Mouse (Mus musculus) brain, embryonic 14.5 days (tissue): ENCODE measurements around the gene Ankrd27.

Source experiments
- CTCF ChIP-seq: fragments of 200-500 bp; IDR thresholded peaks from 2 replicates; pipeline ENCODE4 v1.5.1; 2012; ENCODE audit warnings: inconsistent platforms, mild to moderate bottlenecking, moderate library complexity, borderline replicate concordance; ENCODE audit not compliant: insufficient read depth, insufficient read length; ENCODE audit errors: extremely low read depth
- POLR2A ChIP-seq: fragments of 200-500 bp; IDR thresholded peaks from 2 replicates; pipeline ENCODE4 v1.6.1; 2012; ENCODE audit warnings: mild to moderate bottlenecking, inconsistent platforms, borderline replicate concordance; ENCODE audit not compliant: poor library complexity, insufficient read depth, insufficient read length, severe bottlenecking; ENCODE audit errors: extremely low read depth

DNA sequence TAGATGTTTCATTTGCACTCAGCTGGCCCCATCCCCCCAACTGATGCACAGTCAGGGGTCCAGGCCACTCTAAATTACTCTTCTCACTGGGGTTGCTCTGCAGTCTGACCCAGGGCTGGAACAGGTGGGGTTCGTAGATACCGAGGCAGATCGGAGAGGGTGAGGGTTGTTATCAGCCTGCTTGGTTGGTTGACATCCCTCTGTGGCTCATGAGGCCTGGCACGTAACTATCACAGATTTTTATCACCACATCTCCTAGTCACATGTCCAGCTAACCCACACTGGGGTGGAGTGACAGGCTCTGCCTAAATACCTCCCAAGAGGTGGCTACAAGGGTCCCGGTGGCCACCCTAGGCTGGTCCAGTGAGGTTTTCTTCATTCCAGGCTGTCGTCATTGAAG, 15.1 kb downstream of the Ankrd27 start:
- TF ChIP-seq CTCF (no peak), POLR2A (no peak)
